Mouse (Mus musculus): Measurements from ENCODE around the gene Ccl6.

Ccl6 gene

DNA sequence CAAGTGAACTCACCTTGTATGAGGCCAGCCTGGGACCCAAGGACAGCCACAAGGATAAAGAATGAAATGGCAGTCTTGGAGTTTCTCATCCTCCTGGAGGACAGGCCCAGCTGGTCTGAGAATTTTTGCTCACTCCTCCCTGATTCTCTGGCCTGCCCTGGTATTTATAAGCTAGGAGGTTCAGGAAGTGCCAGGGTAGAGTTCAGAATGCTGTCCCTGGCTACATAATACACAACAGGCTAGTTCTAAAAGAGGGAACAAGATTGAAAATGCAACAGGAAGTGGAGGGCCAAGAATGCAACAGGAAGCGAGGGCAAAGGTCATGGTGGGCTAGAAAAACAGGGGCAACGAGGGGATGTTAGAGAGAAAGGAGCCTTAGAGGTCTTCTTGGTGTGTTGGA, at the start of gene Ccl6:
Gene Ccl6 (minus strand): TSS at position 235 of the 400 bp plus-strand sequence.
- in situ Hi-C loops (cut with MboI; ENCODE audit: unreplicated experiment in 2 of 2) = no loop called here

DNA sequence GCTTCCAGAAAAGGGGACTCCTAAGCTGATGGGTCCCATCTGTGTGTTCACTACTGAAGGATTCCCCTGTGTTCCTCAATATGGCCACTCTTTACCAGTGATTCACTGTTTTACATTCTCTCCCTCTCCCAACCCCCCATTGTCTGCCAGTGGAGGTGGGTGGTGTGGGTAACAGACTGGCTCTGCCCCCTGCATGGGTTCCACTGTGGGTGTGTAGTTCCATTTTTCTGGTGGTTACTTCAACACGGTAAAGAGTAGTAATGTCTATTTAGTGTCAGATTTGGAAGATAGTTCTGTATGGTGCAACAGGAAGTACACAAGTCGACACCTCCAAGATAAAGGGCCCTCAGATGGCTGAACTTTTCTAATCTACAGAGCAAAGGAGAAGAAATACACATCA, 48.3 kb upstream of the Ccl6 start:
- in situ Hi-C loops (cut with MboI; ENCODE audit: unreplicated experiment in 2 of 2) = no loop called here

DNA sequence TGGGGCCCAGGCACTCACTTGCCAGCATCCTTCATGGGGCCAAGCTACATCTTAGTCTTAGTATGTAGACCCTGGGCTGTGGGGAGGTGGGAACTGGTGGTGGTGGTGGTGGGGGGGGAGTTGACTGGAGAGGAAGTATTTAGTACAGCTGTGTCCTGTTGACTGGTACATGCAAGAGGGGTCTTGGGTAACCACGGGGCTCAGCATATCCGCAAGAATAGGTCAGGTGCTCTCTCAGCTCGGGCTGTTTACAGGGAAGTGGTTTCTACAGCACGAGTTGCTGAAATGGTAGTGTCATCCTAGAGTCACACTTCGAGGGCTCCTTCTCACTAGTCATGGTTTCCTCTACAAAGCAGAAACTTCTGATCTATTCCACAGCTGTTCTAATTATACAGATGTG, 47.3 kb upstream of the Ccl6 start:
- in situ Hi-C loops (cut with MboI; ENCODE audit: unreplicated experiment in 2 of 2) = no loop called here

DNA sequence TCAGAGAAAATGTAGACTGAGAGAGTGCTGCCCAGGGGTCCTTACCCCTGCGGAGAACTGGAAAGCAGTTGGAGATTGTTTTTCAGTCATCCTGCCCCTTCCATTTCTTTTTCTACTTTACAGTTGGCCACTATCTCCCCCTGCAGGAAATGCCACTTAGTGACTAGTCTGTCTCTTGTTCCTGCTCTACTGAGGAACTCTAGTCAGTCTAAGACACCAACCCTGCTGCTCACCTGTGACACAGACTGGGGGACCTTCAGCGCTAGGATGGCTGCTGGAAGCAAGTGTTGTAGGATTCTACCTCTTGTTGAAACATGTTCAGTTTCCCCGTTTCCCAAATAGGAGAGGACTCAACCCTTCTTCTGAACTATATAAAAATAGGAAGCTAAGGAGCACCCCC, 46.6 kb upstream of the Ccl6 start:
- in situ Hi-C loops (cut with MboI; ENCODE audit: unreplicated experiment in 2 of 2) = loop anchor here (5.0 kb wide), 2 partner anchors 93 to 98 kb away; no protein-coding TSS in a partner anchor

DNA sequence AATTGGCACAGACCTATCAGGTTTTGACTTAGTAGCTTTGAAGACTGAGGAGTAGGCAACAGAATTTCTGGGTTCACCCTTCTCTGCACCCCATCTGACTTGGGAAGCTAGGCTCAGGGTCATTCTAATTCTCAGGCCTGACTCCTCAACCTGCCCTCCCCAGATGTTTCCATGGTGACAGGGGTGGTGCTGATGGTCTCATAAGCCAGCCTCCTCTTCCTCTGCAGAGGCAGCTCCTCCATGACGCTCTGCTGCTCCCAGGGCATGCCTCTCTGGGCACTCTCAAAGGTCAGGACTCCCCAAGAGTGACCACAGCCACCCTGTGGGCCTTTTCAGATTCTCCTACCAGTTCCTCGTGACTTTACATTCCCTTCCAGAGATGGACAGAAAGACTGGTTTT, 46.0 kb upstream of the Ccl6 start:
- in situ Hi-C loops (cut with MboI; ENCODE audit: unreplicated experiment in 2 of 2) = loop anchor here (5.0 kb wide), 2 partner anchors 93 to 98 kb away; no protein-coding TSS in a partner anchor

DNA sequence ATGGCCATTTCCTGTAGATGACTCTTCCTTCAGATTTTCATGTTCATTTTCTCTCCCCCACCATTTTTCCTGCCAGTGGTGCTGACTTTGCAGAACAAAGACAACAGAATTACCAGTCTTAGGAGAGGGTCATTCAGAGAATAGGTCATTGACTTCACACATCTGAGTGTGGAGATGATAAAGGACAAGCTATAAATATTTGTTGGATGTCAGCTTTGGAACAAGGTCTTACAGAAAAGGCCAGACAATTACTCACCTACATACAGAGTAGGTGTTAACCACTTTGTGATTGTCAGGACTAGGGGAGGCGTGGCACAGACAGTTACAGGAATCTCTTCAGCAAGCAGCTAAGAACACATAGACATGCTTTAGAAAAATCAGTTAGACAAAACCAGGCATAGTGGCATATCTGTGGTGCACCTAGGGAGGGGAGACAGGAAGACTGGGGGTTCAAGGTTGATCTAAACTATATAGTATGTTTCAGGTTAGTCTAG, 43.9 kb upstream of the Ccl6 start:
- in situ Hi-C loops (cut with MboI; ENCODE audit: unreplicated experiment in 2 of 2) = loop anchor here (5.0 kb wide), 2 partner anchors 96 to 101 kb away; no protein-coding TSS in a partner anchor

DNA sequence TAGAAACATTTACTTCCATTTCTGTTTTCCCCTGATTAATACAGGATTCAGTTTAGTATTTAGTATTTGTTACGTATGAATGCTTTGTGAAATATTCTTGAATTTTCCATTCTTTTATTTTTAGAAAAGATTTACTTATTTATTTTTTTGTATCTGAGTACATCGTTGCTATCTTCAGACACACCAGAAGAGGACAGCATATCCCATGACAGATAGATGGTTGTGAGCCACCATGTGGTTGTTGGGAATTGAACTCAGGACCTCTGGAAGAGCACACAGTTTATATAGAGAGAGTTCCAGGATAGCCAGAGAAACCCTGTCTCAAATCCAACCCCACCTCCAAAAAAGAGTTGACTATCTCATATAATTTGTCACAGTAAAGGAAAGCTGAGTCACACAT, 42.0 kb upstream of the Ccl6 start:
- in situ Hi-C loops (cut with MboI; ENCODE audit: unreplicated experiment in 2 of 2) = loop anchor here (5.0 kb wide), 3 partner anchors 97 to 193 kb away; no protein-coding TSS in a partner anchor

DNA sequence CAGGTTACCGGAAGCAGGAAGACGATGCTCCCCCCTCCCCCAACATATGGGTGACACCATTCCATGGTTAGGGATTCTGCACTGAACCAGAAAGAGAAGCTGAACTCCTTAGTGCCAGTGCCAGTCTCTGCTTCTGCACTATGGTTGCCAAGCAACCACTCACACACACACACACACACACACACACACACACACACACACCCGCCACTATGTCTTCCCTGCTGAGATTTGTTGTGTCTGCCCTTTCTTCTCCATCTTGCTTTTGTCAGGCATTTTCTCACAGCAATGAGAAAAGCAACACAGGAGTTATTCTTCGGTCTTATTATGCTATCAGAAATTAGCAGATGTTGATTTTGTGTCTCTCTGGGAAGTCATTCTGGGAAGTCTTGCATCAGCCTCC, 41.5 kb upstream of the Ccl6 start:
- in situ Hi-C loops (cut with MboI; ENCODE audit: unreplicated experiment in 2 of 2) = loop anchor here in 1 of 2 experiments (5.0 kb wide), 1 partner anchor 192 kb away; no protein-coding TSS in a partner anchor

DNA sequence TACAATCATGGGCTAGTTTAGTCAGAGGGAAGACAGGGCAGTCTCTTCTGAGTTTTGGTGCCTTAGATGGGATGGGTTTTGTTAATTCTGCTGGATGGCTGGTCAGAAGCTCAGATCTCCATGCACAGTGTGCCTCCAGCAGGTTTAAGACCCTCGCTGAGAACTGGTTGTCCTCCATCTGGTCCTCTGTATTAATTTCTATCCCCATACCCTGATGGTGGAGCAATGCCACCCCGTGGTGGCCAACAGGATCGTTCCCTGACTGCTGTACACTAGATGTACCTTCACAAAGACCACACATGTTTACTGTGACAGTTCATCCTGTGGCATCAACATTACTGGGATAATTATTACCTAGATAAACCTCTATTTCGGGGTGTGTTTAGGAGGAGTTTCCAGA, 39.9 kb upstream of the Ccl6 start:
- in situ Hi-C loops (cut with MboI; ENCODE audit: unreplicated experiment in 2 of 2) = loop anchor here in 1 of 2 experiments (5.0 kb wide), 1 partner anchor 190 kb away; no protein-coding TSS in a partner anchor

DNA sequence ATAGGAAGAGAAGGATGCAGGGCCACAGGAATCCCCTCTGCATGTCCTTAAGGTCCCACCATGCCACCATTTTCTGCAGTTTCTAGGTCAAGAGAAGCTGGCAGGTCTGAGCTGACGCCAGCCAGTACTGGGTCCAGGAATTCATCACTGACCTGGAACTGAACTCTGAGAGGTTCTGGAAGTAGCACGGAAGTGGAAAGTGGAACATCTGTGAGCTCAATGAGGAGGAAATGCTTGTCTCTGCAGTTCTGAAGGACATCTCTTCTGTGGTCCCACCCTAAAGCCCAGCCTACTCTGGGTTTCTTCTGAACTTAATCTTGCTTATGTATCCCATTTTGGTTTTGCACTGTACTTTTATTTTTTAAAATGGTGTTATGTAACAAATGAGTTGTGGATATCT, 38.2 kb upstream of the Ccl6 start:
- in situ Hi-C loops (cut with MboI; ENCODE audit: unreplicated experiment in 2 of 2) = loop anchor here in 1 of 2 experiments (5.0 kb wide), 1 partner anchor 189 kb away; no protein-coding TSS in a partner anchor

DNA sequence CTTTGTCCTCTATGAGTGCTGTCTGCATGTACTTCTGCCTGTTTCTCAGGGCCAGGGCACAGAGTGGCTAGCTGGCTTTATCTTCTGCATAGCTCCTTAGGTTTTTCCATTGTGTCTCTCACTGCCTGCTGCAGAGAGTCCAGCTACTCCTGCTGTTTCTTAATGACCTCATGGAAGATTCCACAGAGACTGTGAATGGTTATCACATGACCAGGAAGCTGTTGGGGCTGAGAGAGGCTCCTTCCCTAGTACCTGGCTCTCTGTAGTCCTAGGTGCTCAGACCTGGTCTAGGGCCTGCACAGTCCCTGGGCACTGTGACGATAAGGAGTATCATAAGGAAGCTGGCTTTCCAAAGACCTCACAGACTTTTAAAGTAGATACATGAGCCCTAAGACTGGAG, 37.7 kb upstream of the Ccl6 start:
- in situ Hi-C loops (cut with MboI; ENCODE audit: unreplicated experiment in 2 of 2) = loop anchor here in 1 of 2 experiments (5.0 kb wide), 1 partner anchor 188 kb away; no protein-coding TSS in a partner anchor

DNA sequence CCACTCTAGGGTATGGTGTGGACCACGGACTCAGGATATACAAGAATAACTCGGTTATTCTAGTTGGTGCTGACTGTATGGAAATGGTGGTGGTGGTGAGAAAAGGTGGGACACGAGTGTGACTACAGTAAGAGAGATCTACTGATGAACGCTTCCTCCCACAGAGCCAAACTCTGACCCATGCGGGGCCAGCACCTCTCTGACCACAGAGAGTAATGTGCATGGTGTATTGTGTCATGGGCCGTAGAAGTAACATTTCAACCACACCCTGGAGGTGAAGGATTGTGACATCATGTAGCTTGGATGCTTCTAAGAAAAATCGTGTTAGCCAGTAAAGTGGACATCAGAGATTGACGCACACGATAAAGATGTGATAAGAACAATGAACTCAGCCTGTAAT, 35.9 kb upstream of the Ccl6 start:
- in situ Hi-C loops (cut with MboI; ENCODE audit: unreplicated experiment in 2 of 2) = loop anchor here in 1 of 2 experiments (10.0 kb wide), 1 partner anchor 54 kb away; the partner anchor contains the start of gene Ccl9

DNA sequence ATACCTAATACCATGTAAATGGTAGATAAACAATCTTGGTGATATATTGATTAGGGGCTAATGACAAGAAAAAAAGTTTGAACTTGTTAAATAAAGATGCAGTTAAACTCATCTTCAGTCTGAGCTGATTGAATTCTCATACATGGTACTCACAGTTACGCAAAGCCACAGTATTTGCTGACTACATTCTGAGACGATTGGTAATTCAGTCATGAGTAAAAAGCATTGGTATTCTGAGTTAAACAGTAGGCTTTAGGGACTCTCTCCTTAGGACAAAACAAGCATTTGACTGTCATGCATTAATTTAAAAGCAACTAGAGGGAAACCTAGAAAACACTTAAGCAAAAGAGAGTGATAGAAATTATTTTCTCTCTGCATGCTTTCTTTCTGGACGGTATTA, 30.7 kb upstream of the Ccl6 start:
- in situ Hi-C loops (cut with MboI; ENCODE audit: unreplicated experiment in 2 of 2) = loop anchor here (5.0 to 10.0 kb wide), 2 partner anchors 49 to 56 kb away; partner anchors contain the start of gene Ccl9 (in 1 of the 2)

DNA sequence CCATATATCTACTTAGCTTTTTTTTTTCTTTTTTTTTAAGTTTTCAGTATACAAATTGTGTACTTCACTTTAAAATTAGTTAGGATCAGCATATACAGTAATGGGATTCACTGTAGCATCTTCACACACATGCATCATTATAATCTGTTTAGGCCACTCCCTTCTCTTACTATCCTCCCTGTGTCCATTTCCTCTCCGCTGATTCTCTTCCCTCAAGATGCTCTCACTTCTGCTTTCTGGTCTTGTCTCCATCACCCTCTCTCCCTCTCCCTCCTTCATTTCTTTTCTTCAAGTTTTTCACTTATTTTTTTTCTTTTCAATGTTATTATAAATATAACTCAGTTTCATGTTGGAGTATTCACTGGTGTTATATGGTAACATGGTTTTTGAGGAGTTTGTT, 26.1 kb upstream of the Ccl6 start:
- in situ Hi-C loops (cut with MboI; ENCODE audit: unreplicated experiment in 2 of 2) = no loop called here

DNA sequence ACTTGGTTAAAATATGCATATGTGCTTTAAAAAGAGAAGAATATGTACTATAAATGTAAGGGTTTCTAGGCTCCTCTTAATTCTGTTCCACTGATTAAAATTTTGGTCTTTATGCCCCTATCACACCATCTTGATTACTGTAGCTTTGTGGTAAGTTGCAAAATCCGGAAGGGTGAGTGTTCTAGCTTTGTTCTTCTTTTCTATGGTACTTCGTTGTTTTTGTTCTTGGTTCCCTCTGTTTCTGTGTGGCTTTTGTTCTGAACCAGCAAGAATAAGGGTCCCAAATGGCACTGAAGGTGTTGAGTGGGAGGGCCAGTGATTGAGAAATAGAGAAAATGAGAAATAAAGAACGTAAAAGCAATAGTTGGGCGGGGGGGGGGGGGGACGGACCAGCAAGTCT, 25.4 kb upstream of the Ccl6 start:
- in situ Hi-C loops (cut with MboI; ENCODE audit: unreplicated experiment in 2 of 2) = no loop called here

DNA sequence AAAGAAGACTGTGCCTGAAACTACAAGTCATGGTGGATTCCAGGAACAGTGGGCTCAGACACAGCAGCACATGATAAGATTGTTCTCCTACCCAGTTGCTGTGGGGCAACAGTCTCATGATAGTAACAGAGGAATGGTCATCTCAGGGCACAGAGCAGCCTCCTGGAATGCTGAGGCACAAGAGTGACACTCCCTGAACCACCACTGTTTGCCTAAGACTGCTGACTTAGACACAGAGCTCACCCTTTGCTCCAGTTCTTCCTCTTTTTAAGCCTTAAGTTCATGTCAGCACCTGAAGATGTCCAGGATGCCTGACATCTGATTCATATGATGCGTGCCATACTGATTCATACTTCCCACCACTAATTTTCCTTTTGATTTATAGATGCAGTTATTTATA, 23.7 kb upstream of the Ccl6 start:
- in situ Hi-C loops (cut with MboI; ENCODE audit: unreplicated experiment in 2 of 2) = no loop called here

DNA sequence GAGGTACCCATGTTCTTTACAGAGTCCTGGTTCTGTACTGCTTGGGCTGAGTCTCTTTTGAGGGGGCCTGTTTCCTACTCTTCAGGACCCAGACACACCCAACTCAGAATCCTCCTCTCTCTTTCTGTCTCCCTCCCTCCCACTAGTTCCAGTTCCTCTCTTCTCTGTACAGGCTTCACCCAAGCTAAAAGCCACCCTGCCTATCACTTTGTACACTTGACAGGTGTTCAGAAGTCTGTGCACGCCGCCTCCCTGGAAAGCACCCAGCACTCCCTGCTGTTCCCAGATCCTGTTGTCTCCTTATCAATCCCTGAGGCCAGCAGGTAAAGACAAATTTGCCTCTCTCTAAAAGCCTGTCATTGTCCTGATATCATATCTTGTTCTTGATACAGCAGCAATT, 18.0 kb upstream of the Ccl6 start:
- in situ Hi-C loops (cut with MboI; ENCODE audit: unreplicated experiment in 2 of 2) = no loop called here

DNA sequence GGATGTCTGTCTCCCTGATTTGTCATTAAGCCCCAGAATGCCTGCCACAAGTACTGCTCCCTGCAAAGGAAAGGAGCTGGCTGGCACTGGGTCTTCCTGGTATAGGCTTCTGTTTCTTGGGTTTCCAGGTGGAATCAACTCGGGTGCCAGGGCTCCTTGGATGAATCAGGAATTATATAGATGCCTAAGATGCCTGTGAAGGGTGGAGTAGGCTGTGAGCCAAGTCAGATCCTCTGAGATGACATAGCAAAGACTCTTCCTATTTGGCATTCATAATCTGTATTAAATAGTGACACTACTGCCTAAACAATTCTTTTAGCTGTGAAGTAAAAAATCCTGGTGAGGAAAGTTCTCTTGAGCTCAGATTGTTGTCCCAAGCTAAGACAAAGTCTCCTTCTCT, 13.5 kb upstream of the Ccl6 start:
- in situ Hi-C loops (cut with MboI; ENCODE audit: unreplicated experiment in 2 of 2) = no loop called here

DNA sequence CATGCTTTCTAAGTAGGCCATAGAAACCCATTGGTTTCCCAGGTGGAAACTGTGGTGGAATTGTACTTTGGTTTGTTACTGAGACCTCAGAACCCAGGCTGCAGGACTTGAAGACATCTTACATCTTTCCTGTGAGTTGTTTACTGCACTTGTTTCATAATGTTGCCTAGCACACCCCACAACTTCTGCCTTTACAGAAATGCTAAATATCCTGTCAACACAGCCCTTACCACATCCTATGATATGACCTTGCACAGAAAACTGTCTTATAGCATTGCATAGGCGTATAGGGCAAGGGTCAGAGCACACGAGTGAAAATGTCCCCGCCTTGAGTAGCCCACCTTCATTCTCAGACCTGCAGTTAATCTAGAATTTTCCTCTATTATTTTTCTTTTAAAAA, 12.6 kb upstream of the Ccl6 start:
- in situ Hi-C loops (cut with MboI; ENCODE audit: unreplicated experiment in 2 of 2) = no loop called here

DNA sequence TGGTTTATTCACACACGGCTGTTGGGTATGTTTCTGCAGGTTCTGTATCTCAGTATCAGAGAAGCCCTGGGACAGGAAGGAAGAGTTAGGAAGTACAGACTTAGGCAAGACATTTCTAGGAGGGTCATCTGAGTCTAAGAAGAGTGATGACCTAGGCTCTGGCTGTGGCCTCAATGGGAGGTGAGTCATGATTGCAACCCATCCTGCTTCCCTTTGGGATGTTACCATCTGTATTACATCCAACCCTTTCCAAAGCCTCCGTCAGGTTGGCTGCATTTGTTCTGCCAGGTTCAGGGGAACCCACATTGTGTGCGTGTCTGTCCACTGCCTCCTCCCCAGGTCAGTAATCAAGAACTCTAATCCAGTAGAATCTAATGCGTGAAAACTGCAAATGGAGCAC, 11.8 kb upstream of the Ccl6 start:
- in situ Hi-C loops (cut with MboI; ENCODE audit: unreplicated experiment in 2 of 2) = no loop called here

DNA sequence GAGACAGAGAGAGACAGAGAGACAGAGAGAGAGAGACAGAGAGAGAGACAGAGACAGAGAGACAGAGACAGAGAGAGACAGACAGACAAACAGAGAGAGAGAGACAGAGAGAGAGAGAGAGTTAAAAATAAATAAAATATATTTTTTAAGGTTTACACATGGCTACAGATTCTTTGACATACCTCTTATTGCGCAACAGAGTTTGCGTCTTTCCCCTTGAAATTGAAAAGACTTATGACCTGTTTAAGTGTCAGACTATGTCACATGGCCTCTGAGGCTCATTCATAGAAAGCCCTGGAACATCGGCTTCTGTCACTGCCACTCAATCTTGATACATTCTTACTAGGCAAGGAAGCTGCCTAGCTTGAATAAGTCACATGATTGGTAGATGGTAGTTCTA, 10.5 kb upstream of the Ccl6 start:
- in situ Hi-C loops (cut with MboI; ENCODE audit: unreplicated experiment in 2 of 2) = no loop called here

DNA sequence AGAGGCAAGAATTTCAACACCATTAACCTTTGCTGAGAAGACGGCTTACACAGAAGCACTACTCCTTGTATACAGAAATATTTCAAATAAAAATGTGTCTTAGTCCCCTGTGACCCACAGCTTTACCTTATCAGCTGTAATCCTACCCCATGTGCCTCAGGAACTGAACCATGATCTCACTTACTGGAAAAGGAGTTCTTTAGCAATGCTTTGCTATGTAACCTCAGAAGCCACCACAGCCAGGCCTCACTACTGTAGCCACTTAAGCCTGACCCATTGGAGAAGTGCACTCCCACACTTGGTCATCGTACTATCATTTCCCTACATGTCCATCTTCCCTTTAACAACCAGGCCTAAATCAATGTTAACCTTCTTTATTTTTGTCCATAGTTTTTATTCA, 7.7 kb upstream of the Ccl6 start:
- in situ Hi-C loops (cut with MboI; ENCODE audit: unreplicated experiment in 2 of 2) = no loop called here

DNA sequence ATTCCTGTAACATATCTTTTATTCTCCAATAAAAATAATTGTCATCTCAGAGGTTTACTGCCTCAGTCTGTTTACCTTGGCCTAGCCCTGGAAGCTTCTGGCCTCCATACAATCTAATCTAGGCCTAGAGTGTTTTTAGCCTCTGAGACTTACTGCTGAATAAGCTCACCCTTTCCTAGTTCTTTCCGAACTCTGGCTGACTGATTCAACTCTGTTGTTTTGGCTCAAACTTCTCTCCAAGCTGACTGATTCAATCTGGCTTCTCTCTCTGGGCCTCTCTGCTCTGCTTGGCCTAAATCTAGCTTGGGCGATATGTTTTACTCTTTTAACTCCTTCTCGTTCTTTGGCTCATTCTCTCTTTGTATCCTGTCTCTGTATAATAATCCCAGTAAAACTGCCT, 6.1 kb upstream of the Ccl6 start:
- in situ Hi-C loops (cut with MboI; ENCODE audit: unreplicated experiment in 2 of 2) = no loop called here

Measured in v-Abl transformed pro-B cells (cell line).